Mouse (Mus musculus) skeletal muscle tissue, postnatal 0 days (tissue): ENCODE data around the gene Cysltr2. TPM values are rescaled to one million over a fixed set of nuclear protein-coding genes. Genes with fewer than 3 reads are reported as not detected.

Experiments used
- polyA plus RNA-seq: library from polyadenylated mRNA; unstranded; fragments of >200 nt; fragmentation: Nextera tagmentation; extraction: Ambion mirVana; gene quantifications from 2 replicates; pipeline ENCODE4 v1.2.1, GENCODE M21; 2015

Cysltr2 gene
- not detected in 2 replicates for polyA plus RNA-seq

GRCm38 (mm10) chr14:73048937-73049336, at the start of gene Cysltr2:
Gene Cysltr2, minus strand, starts transcription at chr14:73049114.

Other genes with a start within 250 kb of the Cysltr2 start
- 44.2 and 55.1 TPM in 2 replicates for gene Rcbtb2, start 73.9 kb upstream of the Cysltr2 start, polyA plus RNA-seq
- gene Lpar6, start 188.8 kb upstream of the Cysltr2 start, polyA plus RNA-seq: 6.5 and 9.7 TPM in 2 replicates